In the genomic region with DNA sequence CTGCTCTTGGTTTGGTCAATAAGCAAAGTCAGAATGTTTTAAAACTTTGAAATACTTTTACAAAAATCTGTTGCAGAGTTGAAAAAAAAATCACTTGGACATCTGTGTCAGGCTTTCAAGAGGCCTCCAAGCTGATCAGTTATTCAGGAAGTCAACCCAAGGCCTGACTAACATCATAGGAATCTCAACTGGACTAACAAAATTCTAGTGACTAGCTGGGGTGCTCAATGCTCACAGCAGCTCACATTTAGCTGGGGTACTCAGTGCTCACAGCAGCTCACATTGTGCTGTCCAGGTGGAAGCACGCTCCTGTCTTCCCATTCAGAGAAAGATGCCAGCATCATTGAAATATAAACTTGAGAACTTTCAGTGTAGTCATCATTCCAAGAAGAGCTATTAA, we compare ENCODE assay signal across 20 mouse cellular contexts.
"Had no signal": no experiment of that assay in that cellular context is flagged by ENCODE, and none has a peak within 500 bp of the region (broad histone marks: within the 10 kb centered on the region; RNA-seq: fewer than 3 reads in every experiment).

No protein-coding gene starts in this region.

- H3K36me3 ChIP-seq: liver, embryonic 15.5 days; lung, embryonic 15.5 days; midbrain, embryonic 10.5 days; midbrain, embryonic 12.5 days; neural tube, embryonic 12.5 days had no signal

- H3K4me2 ChIP-seq: liver, embryonic 15.5 days; lung, embryonic 15.5 days; midbrain, embryonic 12.5 days; neural tube, embryonic 12.5 days had no signal

- H3K9ac ChIP-seq: liver, embryonic 15.5 days; liver, postnatal 0 days; lung, embryonic 15.5 days; midbrain, embryonic 12.5 days; neural tube, embryonic 12.5 days had no signal

- H3K27me3 ChIP-seq: liver, embryonic 15.5 days; lung, embryonic 15.5 days; midbrain, embryonic 12.5 days; neural tube, embryonic 12.5 days had no signal

- H3K4me1 ChIP-seq: liver, embryonic 15.5 days; lung, embryonic 15.5 days; midbrain, embryonic 10.5 days; midbrain, embryonic 12.5 days; neural tube, embryonic 12.5 days had no signal

- DNase-seq: liver, postnatal 0 days; lung, adult 2 months; lung, postnatal 4 days; midbrain, embryonic 14.5 days; retina, postnatal 1 day; right cerebral cortex, adult 18-20 months; right cerebral cortex, postnatal 25 days; right cerebral cortex, postnatal 4 days; spleen, adult 18-20 months; thymus, adult 18-20 months; thymus, postnatal 14 days; thymus, postnatal 36 days had no signal

- H3K27ac ChIP-seq: liver, embryonic 15.5 days; lung, embryonic 15.5 days; midbrain, embryonic 10.5 days; midbrain, embryonic 12.5 days; neural tube, embryonic 12.5 days had no signal

- H3K9me3 ChIP-seq: liver, embryonic 15.5 days; lung, embryonic 15.5 days; midbrain, embryonic 10.5 days; midbrain, embryonic 12.5 days; neural tube, embryonic 12.5 days had no signal

- ATAC-seq: liver, postnatal 0 days; lung, postnatal 0 days; midbrain, embryonic 16.5 days had no signal

- H3K4me3 ChIP-seq: liver, embryonic 15.5 days; lung, embryonic 15.5 days; midbrain, embryonic 10.5 days; midbrain, embryonic 12.5 days; myocyte; neural tube, embryonic 12.5 days had no signal
